Comparison of ENCODE assay signal across 21 mouse cellular contexts in the genomic region with DNA sequence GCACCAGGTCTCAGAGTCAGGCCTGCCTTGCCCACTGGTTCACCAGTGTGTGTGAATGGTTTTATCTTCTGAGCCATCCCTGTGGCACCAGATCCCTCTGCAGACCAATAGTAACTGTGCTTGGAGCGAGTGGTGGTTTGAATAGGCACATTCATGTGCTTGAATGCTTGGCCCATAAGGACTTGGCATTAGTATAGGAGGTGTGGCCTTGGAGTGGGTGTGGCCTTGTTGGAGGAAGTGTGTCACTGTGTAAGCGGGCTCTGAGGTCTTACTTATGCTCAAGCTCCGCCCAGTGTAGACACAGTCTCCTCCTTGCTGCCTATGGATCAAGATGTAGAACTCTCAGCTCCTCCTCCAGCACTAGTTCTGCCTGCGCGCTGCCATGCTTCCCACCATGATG. TPM values are rescaled to one million over a fixed set of nuclear protein-coding genes. Genes with fewer than 3 reads are reported as not detected.
DNase-seq lines count a peak whose midpoint lies in the region; ATAC-seq and TF ChIP-seq lines count a peak whose summit lies in the region.
"Had no signal": no experiment of that assay in that cellular context is flagged by ENCODE, and none has a peak within 500 bp of the region (broad histone marks: within the 10 kb centered on the region; RNA-seq: fewer than 3 reads in every experiment).

No protein-coding gene starts in this region.

- H3K27ac ChIP-seq in heart, embryonic 12.5 days (ENCODE audit: poor library complexity, severe bottlenecking): no peak overlapping the region
- no peak overlapping the region for H3K27ac ChIP-seq in heart, adult 2 months
- H3K27ac ChIP-seq in lung, embryonic 14.5 days (ENCODE audit: low read depth): no peak overlapping the region
- H3K27ac ChIP-seq: limb, embryonic 15.5 days had no signal

- H3K9ac ChIP-seq in heart, embryonic 12.5 days: no peak overlapping the region
- H3K9ac ChIP-seq in heart, adult 2 months (ENCODE audit: low read depth, low read length): no peak overlapping the region
- H3K9ac ChIP-seq in lung, embryonic 14.5 days: no peak overlapping the region
- H3K9ac ChIP-seq: limb, embryonic 15.5 days had no signal

- H3K9me3 ChIP-seq in heart, embryonic 12.5 days (replicated peaks): no peaks in the 10 kb centered on the region
- H3K9me3 ChIP-seq in lung, embryonic 14.5 days (ENCODE audit: low read depth, low read length): no peaks in the 10 kb centered on the region
- H3K9me3 ChIP-seq: limb, embryonic 15.5 days had no signal

- no peak for TF ChIP-seq POLR2A in heart, adult 2 months (IDR thresholded peaks at IDR 0.05; ENCODE audit: insufficient read depth, low read depth, low read length)

- no peak for TF ChIP-seq EP300 in heart, adult 2 months (IDR thresholded peaks at IDR 0.05; ENCODE audit: insufficient read depth, low read depth, low read length)

- TF ChIP-seq CTCF in heart, adult 2 months (IDR thresholded peaks at IDR 0.05): no peak
- no peak for TF ChIP-seq CTCF in lung, embryonic 14.5 days (IDR thresholded peaks at IDR 0.05; ENCODE audit: low read depth)

- H3K36me3 ChIP-seq in heart, embryonic 12.5 days: no peaks in the 10 kb centered on the region
- H3K36me3 ChIP-seq in heart, adult 2 months (ENCODE audit: control insufficient read depth, insufficient read depth, low read length): no peaks in the 10 kb centered on the region
- no peaks in the 10 kb centered on the region for H3K36me3 ChIP-seq in lung, embryonic 14.5 days (ENCODE audit: insufficient read depth)
- H3K36me3 ChIP-seq: limb, embryonic 15.5 days had no signal

- ATAC-seq in heart, embryonic 12.5 days (ENCODE audit: insufficient number of reproducible peaks, low FRiP score): 0 out of 2 replicates have a peak, but pooled peaks have one; percentile 9
- no peak for ATAC-seq in lung, embryonic 14.5 days (ENCODE audit: insufficient read depth)
- ATAC-seq in megakaryocyte, adult 5-6 weeks (ENCODE audit: poor library complexity, severe bottlenecking): 0 out of 2 replicates have a peak, but pooled peaks have one; percentile 20

- WGBS in heart, embryonic 12.5 days: 83% methylated on average over 5 of the region's 5 CpGs
- WGBS in heart, adult 2 months: 86% methylated on average over 5 of the region's 5 CpGs
- WGBS in lung, embryonic 14.5 days: 88% methylated on average over 5 of the region's 5 CpGs

- no peaks in the 10 kb centered on the region for H3K79me2 ChIP-seq in heart, adult 2 months (replicated peaks; ENCODE audit: control insufficient read depth, insufficient read depth, low read length)

- no peak overlapping the region for H3K4me3 ChIP-seq in heart, embryonic 12.5 days
- H3K4me3 ChIP-seq in heart, adult 2 months: no peak overlapping the region
- no peak overlapping the region for H3K4me3 ChIP-seq in lung, embryonic 14.5 days (ENCODE audit: low read depth, low read length)
- H3K4me3 ChIP-seq: limb, embryonic 15.5 days had no signal

- no peaks in the 10 kb centered on the region for H3K27me3 ChIP-seq in heart, embryonic 12.5 days (replicated peaks)
- H3K27me3 ChIP-seq in heart, adult 2 months (ENCODE audit: control insufficient read depth, insufficient read depth, low read length): no peaks in the 10 kb centered on the region
- no peaks in the 10 kb centered on the region for H3K27me3 ChIP-seq in lung, embryonic 14.5 days (ENCODE audit: insufficient read depth, low read length)
- H3K27me3 ChIP-seq: limb, embryonic 15.5 days had no signal

- no peak overlapping the region for H3K4me2 ChIP-seq in heart, embryonic 12.5 days
- no peak overlapping the region for H3K4me2 ChIP-seq in lung, embryonic 14.5 days
- H3K4me2 ChIP-seq: limb, embryonic 15.5 days had no signal

- intact Hi-C loops in heart, adult 2 months (cut with DNase I): no loop called here

- DNase-seq in heart, adult 2 months: no peak
- DNase-seq in lung, embryonic 14.5 days: peak; percentile 39
- no peak for DNase-seq in lung, adult 18-20 months
- DNase-seq in ES-CJ7 (ENCODE audit: low read depth, low spot score): peak; percentile 87
- no peak for DNase-seq in right cerebral cortex, postnatal 10 days (ENCODE audit: low spot score in 2 of 2)
- no peak for DNase-seq in adrenal gland, postnatal 14 days
- DNase-seq: cerebellum, adult 18-20 months; embryo, embryonic 11 days; gastrocnemius, postnatal 25 days; kidney, adult 2 months; kidney, postnatal 36 days; lung, postnatal 4 days; right cerebral cortex, postnatal 4 days; thymus, postnatal 4 days had no signal

- peaks cover 11% of the 10 kb centered on the region for H3K4me1 ChIP-seq in heart, embryonic 12.5 days (replicated peaks)
- H3K4me1 ChIP-seq in heart, adult 2 months (ENCODE audit: control insufficient read depth, insufficient read depth, low read length): peaks cover 6% of the 10 kb centered on the region; the same call in 1 of the 2 replicates
- peaks cover 5% of the 10 kb centered on the region; the same call in 1 of the 2 replicates for H3K4me1 ChIP-seq in lung, embryonic 14.5 days (ENCODE audit: insufficient read depth)
- H3K4me1 ChIP-seq: limb, embryonic 15.5 days had no signal

RNA-seq across cellular contexts. Expression of a gene that starts 10.1 kb away (rescaled TPM):
- 0.51 and 0.86 TPM in 2 replicates for polyA plus RNA-seq in heart, embryonic 12.5 days (2016; fragmentation: Nextera tagmentation; extraction: Ambion mirVana)
- 1 to 10 TPM; 1.6 to 1.8 TPM for total RNA-seq in heart, adult 2 months (2021)
- polyA plus RNA-seq in heart, adult 2 months (2012; rRNA removed): 1.9 and 2.0 TPM in 2 replicates
- 0.14 and 0.18 TPM in 2 replicates for polyA plus RNA-seq in lung, embryonic 14.5 days (2014; fragmentation: Nextera tagmentation; extraction: Ambion mirVana)
- 0.58 and 0.71 TPM in 2 replicates for total RNA-seq in megakaryocyte, adult 5-6 weeks (2015)
- 1.4 and 2.3 TPM in 2 replicates for total RNA-seq in megakaryocyte, adult 5-6 weeks (2017)
- 18.4 and 21.2 TPM in 2 replicates for total RNA-seq in adrenal gland, postnatal 14 days (2021)

RNA-seq across cellular contexts. Expression of a gene that starts 10.5 kb away (rescaled TPM):
- polyA plus RNA-seq in heart, embryonic 12.5 days (2016; fragmentation: Nextera tagmentation; extraction: Ambion mirVana): 11.3 and 12.3 TPM in 2 replicates
- 1 to 10 TPM; 7.1 to 8.8 TPM for total RNA-seq in heart, adult 2 months (2021)
- polyA plus RNA-seq in heart, adult 2 months (2012; rRNA removed): 8.4 and 8.7 TPM in 2 replicates
- polyA plus RNA-seq in lung, embryonic 14.5 days (2014; fragmentation: Nextera tagmentation; extraction: Ambion mirVana): 8.8 and 10.4 TPM in 2 replicates
- 4.4 and 5.6 TPM in 2 replicates for total RNA-seq in megakaryocyte, adult 5-6 weeks (2015)
- total RNA-seq in megakaryocyte, adult 5-6 weeks (2017): 9.9 and 14.3 TPM in 2 replicates
- 592 and 605 TPM in 2 replicates for total RNA-seq in adrenal gland, postnatal 14 days (2021)

RNA-seq across cellular contexts. Expression of a gene that starts 19.6 kb away (rescaled TPM):
- not detected in 2 replicates for polyA plus RNA-seq in heart, embryonic 12.5 days (2016; fragmentation: Nextera tagmentation; extraction: Ambion mirVana)
- not detected for total RNA-seq in heart, adult 2 months (2021)
- not detected in 2 replicates for polyA plus RNA-seq in heart, adult 2 months (2012; rRNA removed)
- polyA plus RNA-seq in lung, embryonic 14.5 days (2014; fragmentation: Nextera tagmentation; extraction: Ambion mirVana): not detected in 2 replicates
- not detected in 2 replicates for total RNA-seq in megakaryocyte, adult 5-6 weeks (2015)
- not detected in 2 replicates for total RNA-seq in megakaryocyte, adult 5-6 weeks (2017)
- total RNA-seq in adrenal gland, postnatal 14 days (2021): not detected in 2 replicates
- total RNA-seq: adrenal gland, postnatal 4 days; gastrocnemius, postnatal 25 days had no signal
- polyA plus RNA-seq: heart, embryonic 14.5 days; hindbrain, embryonic 11.5 days; kidney, adult 2 months; stomach, embryonic 14.5 days had no signal

RNA-seq across cellular contexts. Expression of a gene that starts 20.3 kb away (rescaled TPM):
- 0.15 and 0.21 TPM in 2 replicates for polyA plus RNA-seq in heart, embryonic 12.5 days (2016; fragmentation: Nextera tagmentation; extraction: Ambion mirVana)
- under 1 TPM; 0.25 to 0.26 TPM for total RNA-seq in heart, adult 2 months (2021)
- polyA plus RNA-seq in heart, adult 2 months (2012; rRNA removed): 1.6 and 2.0 TPM in 2 replicates
- not detected in 2 replicates for polyA plus RNA-seq in lung, embryonic 14.5 days (2014; fragmentation: Nextera tagmentation; extraction: Ambion mirVana)
- 0.05 TPM in 1 of 2 replicates, not detected in the other for total RNA-seq in megakaryocyte, adult 5-6 weeks (2015)
- not detected in 2 replicates for total RNA-seq in megakaryocyte, adult 5-6 weeks (2017)
- total RNA-seq in adrenal gland, postnatal 14 days (2021): 0.90 and 0.96 TPM in 2 replicates
- polyA plus RNA-seq: stomach, embryonic 14.5 days had no signal

RNA-seq across cellular contexts. Expression of a gene that starts 34.5 kb away (rescaled TPM):
- 0.06 and 0.08 TPM in 2 replicates for polyA plus RNA-seq in heart, embryonic 12.5 days (2016; fragmentation: Nextera tagmentation; extraction: Ambion mirVana)
- total RNA-seq in heart, adult 2 months (2021): under 1 TPM in 1 of 2 experiments, not detected in 1; 0.07 TPM
- 0.10 and 0.18 TPM in 2 replicates for polyA plus RNA-seq in heart, adult 2 months (2012; rRNA removed)
- polyA plus RNA-seq in lung, embryonic 14.5 days (2014; fragmentation: Nextera tagmentation; extraction: Ambion mirVana): not detected in 2 replicates
- not detected in 2 replicates for total RNA-seq in megakaryocyte, adult 5-6 weeks (2015)
- not detected in 2 replicates for total RNA-seq in megakaryocyte, adult 5-6 weeks (2017)
- total RNA-seq in adrenal gland, postnatal 14 days (2021): 0.33 and 0.38 TPM in 2 replicates
- polyA plus RNA-seq: stomach, embryonic 14.5 days had no signal

Comparison
In these comparisons a context has a peak if more than half of its experiments do, and no peak if none do; other contexts are left out.
1. DNase-seq: peak in lung, embryonic 14.5 days (single experiment) and ES-CJ7 (single experiment); none in heart, adult 2 months (0 of 2), lung, adult 18-20 months (0 of 2), right cerebral cortex, postnatal 10 days (0 of 2) and adrenal gland, postnatal 14 days (single experiment).
2. RNA of a gene that starts 10.5 kb away (total RNA-seq): 592 to 605 TPM in adrenal gland, postnatal 14 days; 4.4 to 14.3 TPM in megakaryocyte, adult 5-6 weeks and 7.1 to 8.8 TPM in heart, adult 2 months; every median in the first group is over 10 times any median in the second.